Mouse (Mus musculus) bone marrow macrophage, adult 2 months (primary cell): ENCODE measurements around the gene Ttc21a.

ENCODE experiments used
- CTCF ChIP-seq: IDR thresholded peaks from 2 replicates; pipeline ENCODE4 v1.5.1; 2012; ENCODE audit warnings: low read depth, mild to moderate bottlenecking, low read length, moderate library complexity
- POLR2A ChIP-seq: IDR thresholded peaks from 2 replicates; pipeline ENCODE4 v1.6.1; 2012; ENCODE audit warnings: mild to moderate bottlenecking, low read depth, low read length, borderline replicate concordance

DNA sequence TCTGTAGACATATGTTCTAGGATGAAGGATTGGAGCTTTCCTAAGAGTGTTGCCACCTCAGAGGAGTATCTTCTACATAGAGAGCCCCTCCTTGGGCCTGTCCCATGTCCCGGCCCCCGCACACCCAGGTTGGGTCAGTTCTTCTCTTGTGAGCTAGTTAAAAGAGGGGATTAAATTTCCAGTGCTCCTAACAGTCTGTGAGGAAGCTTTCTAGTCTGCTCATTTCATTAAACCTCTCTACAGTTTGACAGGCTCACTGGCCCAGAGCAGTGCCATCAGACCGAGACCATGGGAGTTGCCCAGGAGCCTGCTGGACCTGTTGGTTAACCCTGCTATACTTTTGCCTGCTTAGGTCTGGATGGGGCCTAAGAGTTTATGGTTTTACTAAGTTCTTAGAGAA is 28.7 kb upstream of the Ttc21a start:
- TF ChIP-seq POLR2A (no peak), CTCF (no peak)
